Mouse (Mus musculus) midbrain, embryonic 14.5 days (tissue): Measurements from ENCODE around the gene Ppm1l. TPM values are rescaled to one million over a fixed set of nuclear protein-coding genes. Genes with fewer than 3 reads are reported as not detected.

Source experiments
- ATAC-seq: fragments of 200-750 bp; cut with Nextera tagmentation; 2 replicates; pipeline ENCODE4 v1.8.0; 2017; ENCODE audit warnings: moderate number of reproducible peaks, moderate library complexity; ENCODE audit not compliant: low FRiP score, low TSS enrichment
- DNase-seq: peaks from one replicate; pipeline ENCODE4 v3.0.0-alpha.2; 2015
- H3K27ac ChIP-seq: fragments of 300-500 bp; sonication (generic); replicated peaks from 2 replicates; pipeline ENCODE4 v1.5.1; 2014; ENCODE audit warnings: mild to moderate bottlenecking, low read depth, low read length, moderate library complexity
- H3K27me3 ChIP-seq: fragments of 300-500 bp; sonication (generic); 2 replicates; pipeline ENCODE4 v1.6.1; 2014; ENCODE audit warnings: low read length, control low read depth, mixed read lengths; ENCODE audit not compliant: control insufficient read depth, insufficient read depth
- H3K36me3 ChIP-seq: fragments of 300-500 bp; sonication (generic); 2 replicates; pipeline ENCODE4 v1.6.1; 2014; ENCODE audit warnings: low read length, control low read depth; ENCODE audit not compliant: control insufficient read depth, insufficient read depth
- H3K4me1 ChIP-seq: fragments of 300-500 bp; sonication (generic); 2 replicates; pipeline ENCODE4 v1.6.1; 2014; ENCODE audit warnings: mild to moderate bottlenecking, antibody characterized with exemption, low read length, control low read depth; ENCODE audit not compliant: control insufficient read depth, insufficient read depth
- H3K4me2 ChIP-seq: fragments of 300-500 bp; sonication (generic); 2 replicates; pipeline ENCODE4 v1.6.1; 2014; ENCODE audit warnings: mild to moderate bottlenecking, low read length, moderate library complexity
- H3K4me3 ChIP-seq: fragments of 300-500 bp; sonication (generic); replicated peaks from 2 replicates; pipeline ENCODE4 v1.5.1; 2014; ENCODE audit warnings: low read depth, low read length
- H3K9ac ChIP-seq: fragments of 300-500 bp; sonication (generic); replicated peaks from 2 replicates; pipeline ENCODE4 v1.6.1; 2014; ENCODE audit warnings: mild to moderate bottlenecking, low read length, moderate library complexity
- H3K9me3 ChIP-seq: fragments of 300-500 bp; sonication (generic); 2 replicates; pipeline ENCODE4 v1.6.1; 2016; ENCODE audit warnings: low read length, control low read depth, mixed read lengths; ENCODE audit not compliant: control insufficient read depth
- WGBS: fragments of 180-500 bp; shearing (Covaris S2); extraction: QIAGEN DNeasy Blood & Tissue Kit; methylation state at CpG from one replicate; pipeline ENCODE4 v1.1.7; 2014; 5-methylcytosine and 5-hydroxymethylcytosine counted together
- polyA plus RNA-seq: library from polyadenylated mRNA; unstranded; fragments of >200 nt; fragmentation: Nextera tagmentation; extraction: Ambion mirVana; gene quantifications from 2 replicates; pipeline ENCODE4 v1.2.1, GENCODE M21; 2014

The Ppm1l gene
- polyA plus RNA-seq, 1 experiment from 2014 or later, result 26.2 TPM

GRCm38 (mm10) chr3:69511881-69512280, 195.2 kb downstream of the Ppm1l start:
- Histone ChIP-seq H3K9me3 (no peaks in the 10 kb centered on the region), H3K4me3 (no peak overlapping the region), H3K36me3 (no peaks in the 10 kb centered on the region), H3K9ac (no peak overlapping the region), H3K27ac (no peak overlapping the region), H3K27me3 (no peaks in the 10 kb centered on the region), H3K4me1 (no peaks in the 10 kb centered on the region), H3K4me2 (no peak overlapping the region)
- ATAC-seq, result no peak
- WGBS, result 58% methylated on average over 7 of the region's 7 CpGs
- no peak for DNase-seq

- Histone ChIP-seq H3K4me1 (no peaks in the 10 kb centered on the region), H3K4me2 (no peak overlapping the region), H3K9me3 (no peaks in the 10 kb centered on the region), H3K27me3 (no peaks in the 10 kb centered on the region), H3K9ac (no peak overlapping the region), H3K27ac (no peak overlapping the region), H3K36me3 (no peaks in the 10 kb centered on the region), H3K4me3 (no peak overlapping the region)
- ATAC-seq, result no peak
- DNase-seq, result no peak
- WGBS, result 73% methylated on average over 7 of the region's 7 CpGs
Measured at GRCm38 (mm10) chr3:69512402-69512801, 195.7 kb downstream of the Ppm1l start.

GRCm38 (mm10) chr3:69515730-69516350, 199.2 kb downstream of the Ppm1l start:
- H3K9me3 ChIP-seq, result no peaks in the 10 kb centered on the region
- H3K4me2 ChIP-seq, result no peak overlapping the region
- 66% methylated on average over 13 of the region's 13 CpGs for WGBS
- no peaks in the 10 kb centered on the region for H3K27me3 ChIP-seq
- no peak overlapping the region for H3K9ac ChIP-seq
- no peaks in the 10 kb centered on the region for H3K36me3 ChIP-seq
- no peak for ATAC-seq
- DNase-seq, result no peak
- H3K27ac ChIP-seq, result no peak overlapping the region
- H3K4me1 ChIP-seq, result 0 out of 2 replicates have a peak, but pooled peaks cover 5% of the 10 kb centered on the region
- no peak overlapping the region for H3K4me3 ChIP-seq

- Histone ChIP-seq H3K9ac (no peak overlapping the region), H3K4me2 (no peak overlapping the region), H3K4me3 (no peak overlapping the region), H3K4me1 (0 out of 2 replicates have a peak, but pooled peaks cover 5% of the 10 kb centered on the region), H3K36me3 (no peaks in the 10 kb centered on the region), H3K27me3 (no peaks in the 10 kb centered on the region), H3K9me3 (no peaks in the 10 kb centered on the region), H3K27ac (no peak overlapping the region)
- 91% methylated on average over 9 of the region's 9 CpGs for WGBS
- ATAC-seq (no peak), DNase-seq (no peak)
Measured at GRCm38 (mm10) chr3:69519188-69519587, 202.5 kb downstream of the Ppm1l start.

GRCm38 (mm10) chr3:69519789-69520558, 203.3 kb downstream of the Ppm1l start:
- Histone ChIP-seq H3K9me3 (no peaks in the 10 kb centered on the region), H3K36me3 (no peaks in the 10 kb centered on the region), H3K27me3 (no peaks in the 10 kb centered on the region), H3K4me3 (no peak overlapping the region), H3K4me2 (no peak overlapping the region), H3K4me1 (0 out of 2 replicates have a peak, but pooled peaks cover 5% of the 10 kb centered on the region), H3K9ac (no peak overlapping the region), H3K27ac (no peak overlapping the region; the same call in 1 of the 2 replicates)
- ATAC-seq (no peak), DNase-seq (no peak)
- WGBS, result 78% methylated on average over 21 of the region's 21 CpGs

- Histone ChIP-seq H3K4me2 (no peak overlapping the region), H3K4me3 (no peak overlapping the region), H3K9me3 (no peaks in the 10 kb centered on the region), H3K27me3 (no peaks in the 10 kb centered on the region), H3K4me1 (0 out of 2 replicates have a peak, but pooled peaks cover 5% of the 10 kb centered on the region), H3K27ac (no peak overlapping the region), H3K9ac (no peak overlapping the region), H3K36me3 (no peaks in the 10 kb centered on the region)
- no peak for ATAC-seq
- 86% methylated on average over 3 of the region's 3 CpGs for WGBS
- DNase-seq, result no peak
Measured at GRCm38 (mm10) chr3:69522270-69522669, 205.6 kb downstream of the Ppm1l start.

- WGBS, result 90% methylated on average over 8 of the region's 8 CpGs
- DNase-seq (no peak), ATAC-seq (no peak)
Measured at GRCm38 (mm10) chr3:69524356-69525071, 207.9 kb downstream of the Ppm1l start.

GRCm38 (mm10) chr3:69525072-69525529, 208.4 kb downstream of the Ppm1l start:
- H3K4me1 ChIP-seq, result 0 out of 2 replicates have a peak, but pooled peaks cover 4% of the 10 kb centered on the region
- no peak overlapping the region for H3K4me3 ChIP-seq
- no peak overlapping the region for H3K27ac ChIP-seq
- WGBS, result 84% methylated on average over 8 of the region's 8 CpGs
- no peak for ATAC-seq
- no peak for DNase-seq
- H3K9me3 ChIP-seq, result no peaks in the 10 kb centered on the region
- no peak overlapping the region for H3K4me2 ChIP-seq
- H3K27me3 ChIP-seq, result no peaks in the 10 kb centered on the region
- H3K36me3 ChIP-seq, result no peaks in the 10 kb centered on the region
- no peak overlapping the region for H3K9ac ChIP-seq

More at GRCm38 (mm10) chr3:69524356-69525071, 207.9 kb downstream of the Ppm1l start:
- no peaks in the 10 kb centered on the region for H3K27me3 ChIP-seq
- 0 out of 2 replicates have a peak, but pooled peaks cover 5% of the 10 kb centered on the region for H3K4me1 ChIP-seq
- no peaks in the 10 kb centered on the region for H3K36me3 ChIP-seq
- no peak overlapping the region for H3K9ac ChIP-seq
- no peak overlapping the region for H3K4me2 ChIP-seq
- H3K4me3 ChIP-seq, result no peak overlapping the region
- no peak overlapping the region for H3K27ac ChIP-seq
- H3K9me3 ChIP-seq, result no peaks in the 10 kb centered on the region
